ENCODE assay signal across 27 mouse cellular contexts in the genomic region with DNA sequence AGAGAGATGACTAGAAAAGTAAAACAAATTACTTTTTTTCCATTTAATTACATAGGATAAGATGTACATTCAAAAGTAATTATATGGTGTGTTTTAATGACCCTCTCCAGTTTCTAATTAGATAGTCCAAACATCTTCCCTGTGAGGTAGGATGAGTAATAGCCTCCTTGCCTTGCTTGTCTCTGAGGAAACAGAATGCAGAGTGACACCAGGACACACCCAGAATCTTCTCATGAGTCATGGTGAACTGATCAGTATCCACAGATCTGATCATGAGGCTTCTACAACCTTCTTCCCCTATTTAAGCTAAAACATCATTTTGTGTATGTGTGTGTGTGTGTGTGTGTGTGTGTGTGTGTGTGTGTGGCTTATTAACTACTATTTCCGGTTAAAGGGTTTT. TPM values are rescaled to one million over a fixed set of nuclear protein-coding genes. Genes with fewer than 3 reads are reported as not detected.
DNase-seq lines count a peak whose midpoint lies in the region; ATAC-seq lines count a peak whose summit lies in the region.
"Had no signal": no experiment of that assay in that cellular context is flagged by ENCODE, and none has a peak within 500 bp of the region (broad histone marks: within the 10 kb centered on the region; RNA-seq: fewer than 3 reads in every experiment).

No protein-coding gene starts in this region.

- no peaks in the 10 kb centered on the region for H3K9me3 ChIP-seq in kidney, embryonic 15.5 days (replicated peaks)
- H3K9me3 ChIP-seq: embryonic facial prominence, embryonic 13.5 days; embryonic facial prominence, embryonic 15.5 days; forebrain, embryonic 10.5 days; forebrain, embryonic 12.5 days had no signal

- no peaks in the 10 kb centered on the region for H3K4me1 ChIP-seq in kidney, embryonic 15.5 days
- H3K4me1 ChIP-seq: embryonic facial prominence, embryonic 13.5 days; embryonic facial prominence, embryonic 15.5 days had no signal

- no peaks in the 10 kb centered on the region for H3K27me3 ChIP-seq in kidney, embryonic 15.5 days
- H3K27me3 ChIP-seq: CH12.LX; embryonic facial prominence, embryonic 13.5 days; embryonic facial prominence, embryonic 15.5 days; forebrain, embryonic 12.5 days; Patski had no signal

- DNase-seq in 416B (ENCODE audit: low read depth): peak; percentile 1
- DNase-seq in Muller cell, postnatal 12 days (ENCODE audit: inconsistent ontology term): peak; percentile 32
- DNase-seq in brain, adult 2 months (ENCODE audit: low read depth, low spot score): peak; percentile 62
- peak; percentile 6 for DNase-seq in telencephalon, adult 2 months (ENCODE audit: low read depth, low spot score)
- no peak for DNase-seq in c-Kit-positive CD71-positive TER-119-positive erythroid progenitor cells, embryonic 14.5 days (ENCODE audit: low spot score)
- no peak for DNase-seq in right cerebral cortex, postnatal 25 days
- no peak for DNase-seq in ovary, postnatal 36 days (ENCODE audit: low spot score)
- DNase-seq: adrenal gland, adult 8-10 months; adrenal gland, postnatal 14 days; adrenal gland, postnatal 36 days; cerebellum, adult 11-12 months; cerebellum, adult 2 months; cerebellum, adult 9-10 months; cerebellum, postnatal 14 days; cerebellum, postnatal 36 days had no signal

- H3K4me3 ChIP-seq in kidney, embryonic 15.5 days (replicated peaks): no peak overlapping the region
- H3K4me3 ChIP-seq: embryonic facial prominence, embryonic 13.5 days; embryonic facial prominence, embryonic 15.5 days; erythroblast, embryonic 14.5 days; forebrain, embryonic 10.5 days; forebrain, embryonic 12.5 days had no signal

- ATAC-seq in kidney, embryonic 15.5 days (replicated peaks; ENCODE audit: low FRiP score): no peak
- ATAC-seq: activated CD4-positive, CD25-positive, alpha-beta regulatory T cell, adult 4 months; CD4-positive, CD25-positive, alpha-beta regulatory T cell, adult 4 months; forebrain, embryonic 14.5 days; Patski had no signal

- no peak overlapping the region for H3K9ac ChIP-seq in kidney, embryonic 15.5 days
- H3K9ac ChIP-seq: embryonic facial prominence, embryonic 13.5 days; embryonic facial prominence, embryonic 15.5 days; forebrain, embryonic 12.5 days had no signal

- no peak overlapping the region for H3K27ac ChIP-seq in kidney, embryonic 15.5 days
- H3K27ac ChIP-seq: embryonic facial prominence, embryonic 13.5 days; embryonic facial prominence, embryonic 15.5 days; forebrain, embryonic 10.5 days; forebrain, embryonic 12.5 days had no signal

- 79% methylated on average over 1 of the region's 1 CpGs for WGBS in kidney, embryonic 15.5 days

- H3K36me3 ChIP-seq in kidney, embryonic 15.5 days: no peaks in the 10 kb centered on the region
- H3K36me3 ChIP-seq: embryonic facial prominence, embryonic 13.5 days; embryonic facial prominence, embryonic 15.5 days; forebrain, embryonic 10.5 days; forebrain, embryonic 12.5 days; G1E had no signal

- no peak overlapping the region for H3K4me2 ChIP-seq in kidney, embryonic 15.5 days
- H3K4me2 ChIP-seq: embryonic facial prominence, embryonic 13.5 days; embryonic facial prominence, embryonic 15.5 days; forebrain, embryonic 12.5 days had no signal

RNA-seq across cellular contexts. Expression of a gene that starts 54.5 kb away (rescaled TPM):
- 7.4 and 8.2 TPM in 2 replicates for polyA plus RNA-seq in kidney, embryonic 15.5 days (2015; fragmentation: Nextera tagmentation; extraction: Ambion mirVana)
- polyA plus RNA-seq: activated CD4-positive, CD25-positive, alpha-beta regulatory T cell, adult 4 months; CD4-positive, CD25-positive, alpha-beta regulatory T cell, adult 4 months; G1E had no signal

Comparison
In these comparisons a context has a peak if more than half of its experiments do, and no peak if none do; other contexts are left out.
1. DNase-seq: peak in 416B (single experiment), Muller cell, postnatal 12 days (single experiment), brain, adult 2 months (single experiment) and telencephalon, adult 2 months (single experiment); none in c-Kit-positive CD71-positive TER-119-positive erythroid progenitor cells, embryonic 14.5 days (single experiment), right cerebral cortex, postnatal 25 days (single experiment) and ovary, postnatal 36 days (single experiment).